Mouse (Mus musculus): ENCODE results near the gene Clcc1. TPM values are rescaled to one million over a fixed set of nuclear protein-coding genes. Genes with fewer than 3 reads are reported as not detected.

Clcc1 gene
- polyA plus RNA-seq, 1 experiment = 27.3 TPM

DNA sequence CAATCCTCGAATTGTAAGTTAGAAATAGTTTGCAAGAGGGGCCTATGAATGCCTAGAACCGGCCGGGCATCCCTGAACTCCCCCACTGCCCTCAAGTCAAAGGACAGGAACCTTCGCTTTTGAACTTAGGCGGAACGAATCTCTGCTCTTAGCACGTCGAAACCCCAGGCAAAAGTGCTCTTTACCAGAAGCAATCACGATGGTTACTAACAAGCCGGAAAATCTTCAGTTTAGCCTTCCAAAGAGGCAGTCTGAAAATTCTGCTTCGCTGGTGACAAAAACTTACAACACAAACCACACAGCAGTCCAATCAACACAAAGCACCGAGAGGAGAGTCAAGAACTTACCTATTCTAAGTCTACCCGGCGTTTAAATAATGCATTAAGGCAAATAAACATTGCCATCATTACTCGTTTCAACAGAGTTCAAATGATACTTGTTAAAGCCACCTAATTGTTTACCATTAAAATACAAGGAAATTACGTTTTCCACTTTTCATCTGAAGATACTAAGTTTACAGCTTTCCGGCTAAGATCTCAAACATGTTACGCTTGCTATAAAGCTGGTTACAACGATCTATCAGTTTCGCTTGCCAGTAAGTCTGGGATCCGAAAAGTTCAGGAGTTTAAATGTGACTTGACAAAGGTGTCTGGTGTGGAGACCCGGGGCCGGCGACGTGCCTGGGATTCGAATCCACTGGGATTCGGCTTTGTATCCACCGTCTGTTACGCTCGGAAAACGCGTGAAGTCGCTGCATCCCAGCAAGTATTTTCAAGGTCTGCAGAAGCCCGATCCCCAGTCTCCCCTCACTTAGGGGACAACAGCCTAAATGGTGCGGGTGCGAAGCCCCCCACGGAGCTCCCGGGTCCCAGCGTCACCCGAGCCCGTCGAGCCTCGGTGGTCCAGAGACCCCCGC is 67.6 kb downstream of the Clcc1 start:
- Histone ChIP-seq H3K4me3 (ENCODE audit: control insufficient read depth, low read depth, low read length) (peak overlapping the region; percentile 94), H3K4me1 (ENCODE audit: control insufficient read depth, insufficient read depth, low read length) (peaks cover 10% of the 10 kb centered on the region), H3K27ac (ENCODE audit: control insufficient read depth, insufficient read depth, low read depth, low read length) (0 out of 2 replicates have a peak overlapping the region, but pooled peaks have one; percentile 8), H3K27me3 (ENCODE audit: control insufficient read depth, insufficient read depth, low read length) (no peaks in the 10 kb centered on the region), H3K36me3 (ENCODE audit: control insufficient read depth, insufficient read depth, low read length) (no peaks in the 10 kb centered on the region)
- TF ChIP-seq CTCF (IDR thresholded peaks at IDR 0.05; ENCODE audit: control insufficient read depth, insufficient read depth, insufficient replicate concordance, low read depth, low read length) (no peak), POLR2A (IDR thresholded peaks at IDR 0.05; ENCODE audit: control insufficient read depth, low read depth, low read length) (no peak)

DNA sequence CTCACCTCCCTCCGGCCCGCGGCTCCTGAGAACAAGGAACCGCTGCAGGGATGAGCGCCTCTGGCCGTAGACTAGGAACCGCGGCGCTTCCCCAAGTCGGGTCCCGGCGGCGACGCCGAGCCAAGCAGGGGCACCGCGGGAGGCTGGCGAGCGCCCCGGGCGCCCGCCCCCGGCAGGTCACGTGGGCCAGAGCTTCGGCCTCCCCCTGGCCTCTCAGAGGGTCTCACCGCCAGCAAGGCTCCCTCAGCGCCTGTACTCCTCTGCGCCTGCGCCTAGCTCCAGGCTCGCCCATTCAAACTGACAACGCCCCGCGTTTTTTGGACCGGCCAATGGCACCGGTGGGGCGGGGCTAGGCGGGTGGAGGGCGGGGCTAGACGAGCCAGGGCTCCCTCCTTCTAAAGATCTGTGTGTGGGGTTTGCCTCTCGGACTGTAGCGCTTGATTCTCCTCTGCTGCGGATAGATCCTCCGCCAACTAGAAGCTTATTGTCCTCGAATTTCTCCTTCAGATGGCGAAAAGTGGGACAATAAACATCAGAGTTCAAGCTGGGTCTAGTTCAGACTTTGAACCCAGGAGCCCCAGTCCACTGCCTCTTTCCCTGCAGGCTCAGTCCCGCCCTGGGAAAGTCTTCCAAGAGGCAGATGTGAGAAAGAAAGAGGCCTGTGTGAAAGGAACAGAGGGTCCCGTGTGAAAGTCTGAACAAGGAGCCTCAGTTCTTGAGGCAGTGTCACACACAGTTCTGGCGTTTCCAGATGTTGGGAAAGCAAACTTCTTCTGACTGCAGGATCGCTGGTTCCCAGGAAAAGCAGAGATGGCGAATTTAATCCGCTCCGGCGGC is 68.5 kb downstream of the Clcc1 start, which contains the start of gene Gpsm2:
Gene Gpsm2, minus strand, starts transcription at position 274 of the 837 bp plus-strand sequence.
- peaks cover 10% of the 10 kb centered on the region for H3K4me1 ChIP-seq (ENCODE audit: control insufficient read depth, insufficient read depth, low read length)
- TF ChIP-seq CTCF (IDR thresholded peaks at IDR 0.05; ENCODE audit: control insufficient read depth, insufficient read depth, insufficient replicate concordance, low read depth, low read length) (no peak), POLR2A (IDR thresholded peaks at IDR 0.05; ENCODE audit: control insufficient read depth, low read depth, low read length) (peak; percentile 48)
- no peaks in the 10 kb centered on the region for H3K36me3 ChIP-seq (ENCODE audit: control insufficient read depth, insufficient read depth, low read length)
- no peaks in the 10 kb centered on the region for H3K27me3 ChIP-seq (ENCODE audit: control insufficient read depth, insufficient read depth, low read length)
- H3K4me3 ChIP-seq (ENCODE audit: control insufficient read depth, low read depth, low read length) = peak within 1 kb of the TSS; percentile 94
- peak within 1 kb of the TSS; percentile 80 for H3K27ac ChIP-seq (ENCODE audit: control insufficient read depth, insufficient read depth, low read depth, low read length)

DNA sequence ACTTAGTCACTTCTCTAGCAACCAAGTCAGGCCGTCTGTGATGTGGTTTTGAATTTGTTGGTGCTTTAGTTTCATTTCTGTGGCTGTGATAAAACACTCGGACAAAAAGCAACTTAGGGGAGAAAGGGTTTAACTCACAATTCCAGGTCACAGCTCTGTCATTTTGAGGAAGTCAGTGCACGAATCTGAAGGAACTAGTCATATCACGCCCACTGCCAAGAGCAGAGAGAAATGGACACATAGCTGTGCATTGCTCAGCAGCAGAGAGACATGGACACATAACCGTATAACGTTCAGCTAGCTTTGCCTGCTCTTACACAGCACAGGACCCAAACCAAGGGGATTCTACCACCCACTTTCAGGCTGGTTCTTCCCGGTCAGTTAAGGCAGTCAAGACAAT is 72.7 kb downstream of the Clcc1 start:
- Histone ChIP-seq H3K36me3 (ENCODE audit: control insufficient read depth, insufficient read depth, low read length) (no peaks in the 10 kb centered on the region), H3K4me1 (ENCODE audit: control insufficient read depth, insufficient read depth, low read length) (peaks cover 11% of the 10 kb centered on the region), H3K27me3 (ENCODE audit: control insufficient read depth, insufficient read depth, low read length) (no peaks in the 10 kb centered on the region), H3K27ac (ENCODE audit: control insufficient read depth, insufficient read depth, low read depth, low read length) (no peak overlapping the region), H3K4me3 (ENCODE audit: control insufficient read depth, low read depth, low read length) (no peak overlapping the region)
- no peak for TF ChIP-seq CTCF (IDR thresholded peaks at IDR 0.05; ENCODE audit: control insufficient read depth, insufficient read depth, insufficient replicate concordance, low read depth, low read length)
- no peak for TF ChIP-seq POLR2A (IDR thresholded peaks at IDR 0.05; ENCODE audit: control insufficient read depth, low read depth, low read length)

DNA sequence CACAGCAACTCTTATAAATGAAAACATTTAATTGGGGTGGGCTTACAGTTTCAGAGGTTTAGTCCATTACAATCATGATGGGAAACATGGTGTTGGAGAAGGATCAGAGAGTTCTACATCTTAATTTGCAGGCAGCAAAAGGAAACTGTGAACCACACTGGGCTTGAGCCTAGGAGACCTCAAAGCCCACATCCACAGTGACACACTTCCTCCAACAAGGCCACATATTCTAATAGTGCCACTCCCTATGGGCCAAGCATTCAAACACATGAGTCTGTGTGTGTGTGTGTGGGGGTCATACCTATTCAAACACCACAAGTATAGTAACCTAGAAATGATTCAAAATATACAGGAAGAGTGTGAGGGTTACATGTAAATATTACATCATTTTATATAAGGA is 73.6 kb downstream of the Clcc1 start:
- H3K4me3 ChIP-seq (ENCODE audit: control insufficient read depth, low read depth, low read length) = no peak overlapping the region
- no peak overlapping the region for H3K27ac ChIP-seq (ENCODE audit: control insufficient read depth, insufficient read depth, low read depth, low read length)
- TF ChIP-seq POLR2A (IDR thresholded peaks at IDR 0.05; ENCODE audit: control insufficient read depth, low read depth, low read length) (no peak), CTCF (IDR thresholded peaks at IDR 0.05; ENCODE audit: control insufficient read depth, insufficient read depth, insufficient replicate concordance, low read depth, low read length) (no peak)
- peaks cover 6% of the 10 kb centered on the region for H3K4me1 ChIP-seq (ENCODE audit: control insufficient read depth, insufficient read depth, low read length)
- H3K27me3 ChIP-seq (ENCODE audit: control insufficient read depth, insufficient read depth, low read length) = no peaks in the 10 kb centered on the region
- no peaks in the 10 kb centered on the region for H3K36me3 ChIP-seq (ENCODE audit: control insufficient read depth, insufficient read depth, low read length)

DNA sequence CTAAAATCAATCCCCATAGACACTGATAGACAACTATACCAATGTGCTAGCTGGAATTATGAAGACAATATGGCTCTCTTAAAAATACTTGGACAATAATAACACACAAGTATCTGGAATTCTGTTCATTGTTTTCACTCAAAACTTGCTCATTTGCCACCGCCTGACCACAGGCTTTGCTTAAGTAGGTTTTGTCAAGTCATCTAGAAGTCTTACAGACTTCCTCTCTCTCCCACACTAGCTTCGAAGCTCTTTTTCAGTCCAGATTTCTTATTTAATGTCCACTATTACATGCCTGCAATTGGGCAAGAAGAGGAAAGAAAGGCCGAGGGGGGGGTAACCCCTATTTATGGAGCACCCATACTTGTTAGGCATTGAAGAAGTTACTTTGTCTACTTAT is 74.1 kb downstream of the Clcc1 start:
- no peak for TF ChIP-seq POLR2A (IDR thresholded peaks at IDR 0.05; ENCODE audit: control insufficient read depth, low read depth, low read length)
- TF ChIP-seq CTCF (IDR thresholded peaks at IDR 0.05; ENCODE audit: control insufficient read depth, insufficient read depth, insufficient replicate concordance, low read depth, low read length) = no peak
- no peak overlapping the region for H3K27ac ChIP-seq (ENCODE audit: control insufficient read depth, insufficient read depth, low read depth, low read length)
- H3K4me3 ChIP-seq (ENCODE audit: control insufficient read depth, low read depth, low read length) = no peak overlapping the region
- no peaks in the 10 kb centered on the region for H3K36me3 ChIP-seq (ENCODE audit: control insufficient read depth, insufficient read depth, low read length)
- peaks cover 3% of the 10 kb centered on the region for H3K4me1 ChIP-seq (ENCODE audit: control insufficient read depth, insufficient read depth, low read length)
- no peaks in the 10 kb centered on the region for H3K27me3 ChIP-seq (ENCODE audit: control insufficient read depth, insufficient read depth, low read length)

Other genes starting within 250 kb of the Clcc1 start
- 17.0 and 17.7 TPM in 2 replicates for gene Celsr2, start 238.4 kb upstream of the Clcc1 start, polyA plus RNA-seq (2012; rRNA removed)
- gene Sars, start 208.7 kb upstream of the Clcc1 start, polyA plus RNA-seq (2012; rRNA removed) = 13.0 and 14.4 TPM in 2 replicates
- gene 1700013F07Rik, start 119.8 kb upstream of the Clcc1 start, polyA plus RNA-seq (2012; rRNA removed) = 680 and 743 TPM in 2 replicates
- gene 5330417C22Rik, start 117.4 kb upstream of the Clcc1 start, polyA plus RNA-seq (2012; rRNA removed) = 144 and 149 TPM in 2 replicates
- gene Tmem167b, start 91.4 kb upstream of the Clcc1 start, polyA plus RNA-seq (2012; rRNA removed) = 3.2 and 4.0 TPM in 2 replicates
- gene Taf13, start 82.2 kb upstream of the Clcc1 start, polyA plus RNA-seq (2012; rRNA removed) = 7.3 and 12.1 TPM in 2 replicates
- gene Wdr47, start 62.6 kb upstream of the Clcc1 start, polyA plus RNA-seq (2012; rRNA removed) = 11.2 and 14.3 TPM in 2 replicates
- gene Gpsm2, start 68.4 kb downstream of the Clcc1 start, polyA plus RNA-seq (2012; rRNA removed) = 4.8 and 5.0 TPM in 2 replicates
- 16.5 and 16.9 TPM in 2 replicates for gene Aknad1, start 85.7 kb downstream of the Clcc1 start, polyA plus RNA-seq (2012; rRNA removed)
- gene Stxbp3, start 186.6 kb downstream of the Clcc1 start, polyA plus RNA-seq (2012; rRNA removed) = 3.4 and 4.9 TPM in 2 replicates
- 0.46 and 0.53 TPM in 2 replicates for gene Fndc7, start 236.1 kb downstream of the Clcc1 start, polyA plus RNA-seq (2012; rRNA removed)

Data from testis, adult 2 months (tissue).